Mouse (Mus musculus): Measurements from ENCODE around the gene Mvp.

Gene Mvp

GRCm38 (mm10) chr7:126988816-126989215 is 25.6 kb downstream of the Mvp start:
- no peak for DNase-seq (ENCODE audit: low spot score)

GRCm38 (mm10) chr7:126986319-126986718 is 28.1 kb downstream of the Mvp start:
- peak; percentile 66 for DNase-seq (ENCODE audit: low spot score)

- DNase-seq (ENCODE audit: low spot score), result no peak
These were observed 29.6 kb downstream of the Mvp start for GRCm38 (mm10) chr7:126984667-126985444.

GRCm38 (mm10) chr7:126983113-126983512 is 31.3 kb downstream of the Mvp start:
- DNase-seq (ENCODE audit: low spot score), result no peak

- no peak for DNase-seq (ENCODE audit: low spot score)
These were observed 32.4 kb downstream of the Mvp start for GRCm38 (mm10) chr7:126982054-126982453.

- DNase-seq (ENCODE audit: low spot score), result no peak
These were observed 32.8 kb downstream of the Mvp start for GRCm38 (mm10) chr7:126981601-126982000.

- DNase-seq (ENCODE audit: low spot score), result no peak
These were observed 35.6 kb downstream of the Mvp start for GRCm38 (mm10) chr7:126978841-126979240.

GRCm38 (mm10) chr7:126976878-126977459 is 37.5 kb downstream of the Mvp start:
- DNase-seq (ENCODE audit: low spot score), result no peak

GRCm38 (mm10) chr7:126975950-126976866 is 38.2 kb downstream of the Mvp start, which contains the start of gene Cdiptos:
TSS of gene Cdiptos (minus strand) at chr7:126976098.
- DNase-seq (ENCODE audit: low spot score), result peak; percentile 99

- no peak for DNase-seq (ENCODE audit: low spot score)
These were observed 38.7 kb downstream of the Mvp start, which contains the start of gene Cdipt for GRCm38 (mm10) chr7:126975893-126975949. TSS of gene Cdipt (plus strand) at chr7:126975914.

GRCm38 (mm10) chr7:126975493-126975892 is 38.9 kb downstream of the Mvp start:
- no peak for DNase-seq (ENCODE audit: low spot score)

- no peak for DNase-seq (ENCODE audit: low spot score)
These were observed 47.1 kb downstream of the Mvp start for GRCm38 (mm10) chr7:126967361-126967760.

GRCm38 (mm10) chr7:126965568-126965967 is 48.9 kb downstream of the Mvp start:
- DNase-seq (ENCODE audit: low spot score), result no peak

GRCm38 (mm10) chr7:126963548-126964286 is 50.7 kb downstream of the Mvp start:
- peak; percentile 69 for DNase-seq (ENCODE audit: low spot score)

- no peak for DNase-seq (ENCODE audit: low spot score)
These were observed 52.5 kb downstream of the Mvp start for GRCm38 (mm10) chr7:126961965-126962364.

- DNase-seq (ENCODE audit: low spot score), result no peak
These were observed 53.3 kb downstream of the Mvp start for GRCm38 (mm10) chr7:126961095-126961494.

GRCm38 (mm10) chr7:126959780-126960179 is 54.6 kb downstream of the Mvp start:
- no peak for DNase-seq (ENCODE audit: low spot score)

- no peak for DNase-seq (ENCODE audit: low spot score)
These were observed 59.3 kb downstream of the Mvp start for GRCm38 (mm10) chr7:126955125-126955524.

GRCm38 (mm10) chr7:126952646-126953045 is 61.8 kb downstream of the Mvp start:
- DNase-seq (ENCODE audit: low spot score), result no peak

- DNase-seq (ENCODE audit: low spot score), result no peak
These were observed 62.7 kb downstream of the Mvp start for GRCm38 (mm10) chr7:126951741-126952140.

GRCm38 (mm10) chr7:126950647-126951615 is 63.5 kb downstream of the Mvp start:
- no peak for DNase-seq (ENCODE audit: low spot score)

Measured in testis, postnatal 10 days (tissue).